Mouse (Mus musculus): ENCODE results near the gene Cdc6. TPM values are rescaled to one million over a fixed set of nuclear protein-coding genes. Genes with fewer than 3 reads are reported as not detected.
"Not testable (repeated sequence)": the region's sequence is repeated elsewhere in the genome, so short reads cannot be mapped to it uniquely, and the experiment has no call there.

The Cdc6 gene
- polyA plus RNA-seq, 1 experiment = 0.36 TPM

GRCm38 (mm10) chr11:98922307-98922706 is 14.7 kb downstream of the Cdc6 start:
- not testable (repeated sequence) for H3K4me1 ChIP-seq (ENCODE audit: control insufficient read depth, insufficient read depth, low read length); H3K27ac ChIP-seq (ENCODE audit: insufficient read depth, low read length); H3K4me3 ChIP-seq (replicated peaks; ENCODE audit: insufficient read depth, low read depth, low read length); H3K27me3 ChIP-seq (ENCODE audit: control insufficient read depth, insufficient read depth, low read length)
- WGBS = 36% methylated on average over 10 of the region's 10 CpGs
- TF ChIP-seq CTCF (IDR thresholded peaks at IDR 0.05; ENCODE audit: borderline replicate concordance, insufficient read depth, low read depth, low read length) = peak; percentile 77
- peak; percentile 53 to 76 for DNase-seq

- not testable (repeated sequence) for H3K4me3 ChIP-seq (replicated peaks; ENCODE audit: insufficient read depth, low read depth, low read length); H3K27ac ChIP-seq (ENCODE audit: insufficient read depth, low read length); H3K4me1 ChIP-seq (ENCODE audit: control insufficient read depth, insufficient read depth, low read length); H3K27me3 ChIP-seq (ENCODE audit: control insufficient read depth, insufficient read depth, low read length); DNase-seq
- 68% methylated on average over 16 of the region's 16 CpGs for WGBS
Measured at GRCm38 (mm10) chr11:98922851-98923711, 15.5 kb downstream of the Cdc6 start.

GRCm38 (mm10) chr11:98924633-98925175 is 17.1 kb downstream of the Cdc6 start:
- TF ChIP-seq POLR2A (IDR thresholded peaks at IDR 0.05; ENCODE audit: borderline replicate concordance, insufficient read depth, low read length) = no peak
- TF ChIP-seq CTCF (IDR thresholded peaks at IDR 0.05; ENCODE audit: borderline replicate concordance, insufficient read depth, low read depth, low read length) = no peak
- peaks cover 9% of the 10 kb centered on the region; the same call in 1 of the 2 replicates for H3K4me1 ChIP-seq (ENCODE audit: control insufficient read depth, insufficient read depth, low read length)
- no peaks in the 10 kb centered on the region for H3K27me3 ChIP-seq (ENCODE audit: control insufficient read depth, insufficient read depth, low read length)
- 78% methylated on average over 5 of the region's 5 CpGs for WGBS
- no peak overlapping the region for H3K27ac ChIP-seq (ENCODE audit: insufficient read depth, low read length)
- H3K4me3 ChIP-seq (replicated peaks; ENCODE audit: insufficient read depth, low read depth, low read length) = no peak overlapping the region
- peak in 1 of 2 experiments; percentile 13 for DNase-seq

- TF ChIP-seq CTCF (IDR thresholded peaks at IDR 0.05; ENCODE audit: borderline replicate concordance, insufficient read depth, low read depth, low read length) (no peak), POLR2A (IDR thresholded peaks at IDR 0.05; ENCODE audit: borderline replicate concordance, insufficient read depth, low read length) (no peak)
- DNase-seq = peak; percentile 24 to 42
- no peak overlapping the region for H3K4me3 ChIP-seq (replicated peaks; ENCODE audit: insufficient read depth, low read depth, low read length)
- peaks cover 13% of the 10 kb centered on the region; the same call in 1 of the 2 replicates for H3K4me1 ChIP-seq (ENCODE audit: control insufficient read depth, insufficient read depth, low read length)
- no peaks in the 10 kb centered on the region for H3K27me3 ChIP-seq (ENCODE audit: control insufficient read depth, insufficient read depth, low read length)
- H3K27ac ChIP-seq (ENCODE audit: insufficient read depth, low read length) = no peak overlapping the region
- WGBS = 51% methylated on average over 10 of the region's 10 CpGs
Measured at GRCm38 (mm10) chr11:98925265-98925721, 17.7 kb downstream of the Cdc6 start.

- peaks cover 19% of the 10 kb centered on the region for H3K4me1 ChIP-seq (ENCODE audit: control insufficient read depth, insufficient read depth, low read length)
- 47% methylated on average over 12 of the region's 12 CpGs for WGBS
- no peak for TF ChIP-seq CTCF (IDR thresholded peaks at IDR 0.05; ENCODE audit: borderline replicate concordance, insufficient read depth, low read depth, low read length)
- no peak for TF ChIP-seq POLR2A (IDR thresholded peaks at IDR 0.05; ENCODE audit: borderline replicate concordance, insufficient read depth, low read length)
- no peaks in the 10 kb centered on the region for H3K27me3 ChIP-seq (ENCODE audit: control insufficient read depth, insufficient read depth, low read length)
- H3K4me3 ChIP-seq (replicated peaks; ENCODE audit: insufficient read depth, low read depth, low read length) = no peak overlapping the region
- H3K27ac ChIP-seq (ENCODE audit: insufficient read depth, low read length) = no peak overlapping the region
- peak; percentile 32 to 35 for DNase-seq
Measured at GRCm38 (mm10) chr11:98925868-98926311, 18.3 kb downstream of the Cdc6 start.

- Histone ChIP-seq H3K27ac (ENCODE audit: insufficient read depth, low read length) (no peak overlapping the region), H3K4me1 (ENCODE audit: control insufficient read depth, insufficient read depth, low read length) (peaks cover 25% of the 10 kb centered on the region), H3K4me3 (replicated peaks; ENCODE audit: insufficient read depth, low read depth, low read length) (no peak overlapping the region), H3K27me3 (ENCODE audit: control insufficient read depth, insufficient read depth, low read length) (no peaks in the 10 kb centered on the region)
- DNase-seq = no peak
- no peak for TF ChIP-seq POLR2A (IDR thresholded peaks at IDR 0.05; ENCODE audit: borderline replicate concordance, insufficient read depth, low read length)
- TF ChIP-seq CTCF (IDR thresholded peaks at IDR 0.05; ENCODE audit: borderline replicate concordance, insufficient read depth, low read depth, low read length) = no peak
- WGBS = 94% methylated on average over 7 of the region's 7 CpGs
Measured at GRCm38 (mm10) chr11:98926553-98926952, 19.0 kb downstream of the Cdc6 start.

- Histone ChIP-seq H3K4me1 (ENCODE audit: control insufficient read depth, insufficient read depth, low read length) (peaks cover 32% of the 10 kb centered on the region), H3K27me3 (ENCODE audit: control insufficient read depth, insufficient read depth, low read length) (no peaks in the 10 kb centered on the region), H3K4me3 (replicated peaks; ENCODE audit: insufficient read depth, low read depth, low read length) (peak within 1 kb of the TSS; percentile 87), H3K27ac (ENCODE audit: insufficient read depth, low read length) (peak within 1 kb of the TSS; percentile 78)
- peak; percentile 78 for DNase-seq
- WGBS = 12% methylated on average over 21 of the region's 21 CpGs
- TF ChIP-seq CTCF (IDR thresholded peaks at IDR 0.05; ENCODE audit: borderline replicate concordance, insufficient read depth, low read depth, low read length) (no peak), POLR2A (IDR thresholded peaks at IDR 0.05; ENCODE audit: borderline replicate concordance, insufficient read depth, low read length) (peak; percentile 22; the same call in 1 of the 2 replicates)
Measured at GRCm38 (mm10) chr11:98927438-98928076, 20.0 kb downstream of the Cdc6 start, which contains the start of gene Rara. TSS of gene Rara (plus strand) at chr11:98927818.

Data from cerebellum, adult 2 months (tissue).